Mouse (Mus musculus) bone marrow macrophage, adult 2 months (primary cell): Measurements from ENCODE around the gene 9830107B12Rik. TPM values are rescaled to one million over a fixed set of nuclear protein-coding genes. Genes with fewer than 3 reads are reported as not detected.

Experiments
- H3K27ac ChIP-seq: 2 replicates; pipeline ENCODE4 v1.5.1; 2012; ENCODE audit warnings: low read depth, low read length; ENCODE audit not compliant: insufficient read depth
- H3K4me1 ChIP-seq: 2 replicates; pipeline ENCODE4 v1.6.1; 2012; ENCODE audit warnings: low read length; ENCODE audit not compliant: control insufficient read depth, insufficient read depth
- H3K4me3 ChIP-seq: 2 replicates; pipeline ENCODE4 v1.5.1; 2012; ENCODE audit warnings: mild to moderate bottlenecking, low read length, moderate library complexity; ENCODE audit not compliant: insufficient read depth
- CTCF ChIP-seq: IDR thresholded peaks from 2 replicates; pipeline ENCODE4 v1.5.1; 2012; ENCODE audit warnings: low read depth, mild to moderate bottlenecking, low read length, moderate library complexity
- POLR2A ChIP-seq: IDR thresholded peaks from 2 replicates; pipeline ENCODE4 v1.6.1; 2012; ENCODE audit warnings: mild to moderate bottlenecking, low read depth, low read length, borderline replicate concordance
- polyA plus RNA-seq: library from polyadenylated mRNA; stranded (reverse); fragments of >200 nt; gene quantifications from 2 replicates; pipeline ENCODE4 v1.2.4, GENCODE M21; 2012; ENCODE audit not compliant: missing spikeins, insufficient read depth, insufficient read length

9830107B12Rik gene
- polyA plus RNA-seq, 1 experiment = not detected

DNA sequence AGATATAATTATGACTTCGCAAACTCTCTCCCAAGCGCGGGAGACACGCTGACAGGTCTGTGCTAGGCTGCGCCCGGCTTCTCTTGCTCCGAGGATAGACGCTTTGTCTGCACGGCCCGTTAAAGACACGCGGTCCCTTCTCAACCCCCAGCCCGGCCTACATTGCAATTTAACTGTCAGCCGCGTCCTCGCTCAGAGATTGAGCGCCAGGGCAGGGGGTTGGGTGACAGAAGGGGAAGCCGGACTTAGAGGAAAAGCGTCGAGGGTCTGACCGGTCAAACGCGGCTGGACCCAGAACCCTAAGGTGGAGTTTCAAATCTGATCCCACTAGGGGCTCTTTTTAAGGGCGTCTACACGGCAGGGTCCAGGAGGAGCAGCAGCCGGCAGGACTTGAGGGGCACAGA lies 50.3 kb downstream of the 9830107B12Rik start:
- TF ChIP-seq CTCF (no peak), POLR2A (no peak)
- Histone ChIP-seq H3K27ac (no peak overlapping the region), H3K4me1 (no peaks in the 10 kb centered on the region), H3K4me3 (no peak overlapping the region)

DNA sequence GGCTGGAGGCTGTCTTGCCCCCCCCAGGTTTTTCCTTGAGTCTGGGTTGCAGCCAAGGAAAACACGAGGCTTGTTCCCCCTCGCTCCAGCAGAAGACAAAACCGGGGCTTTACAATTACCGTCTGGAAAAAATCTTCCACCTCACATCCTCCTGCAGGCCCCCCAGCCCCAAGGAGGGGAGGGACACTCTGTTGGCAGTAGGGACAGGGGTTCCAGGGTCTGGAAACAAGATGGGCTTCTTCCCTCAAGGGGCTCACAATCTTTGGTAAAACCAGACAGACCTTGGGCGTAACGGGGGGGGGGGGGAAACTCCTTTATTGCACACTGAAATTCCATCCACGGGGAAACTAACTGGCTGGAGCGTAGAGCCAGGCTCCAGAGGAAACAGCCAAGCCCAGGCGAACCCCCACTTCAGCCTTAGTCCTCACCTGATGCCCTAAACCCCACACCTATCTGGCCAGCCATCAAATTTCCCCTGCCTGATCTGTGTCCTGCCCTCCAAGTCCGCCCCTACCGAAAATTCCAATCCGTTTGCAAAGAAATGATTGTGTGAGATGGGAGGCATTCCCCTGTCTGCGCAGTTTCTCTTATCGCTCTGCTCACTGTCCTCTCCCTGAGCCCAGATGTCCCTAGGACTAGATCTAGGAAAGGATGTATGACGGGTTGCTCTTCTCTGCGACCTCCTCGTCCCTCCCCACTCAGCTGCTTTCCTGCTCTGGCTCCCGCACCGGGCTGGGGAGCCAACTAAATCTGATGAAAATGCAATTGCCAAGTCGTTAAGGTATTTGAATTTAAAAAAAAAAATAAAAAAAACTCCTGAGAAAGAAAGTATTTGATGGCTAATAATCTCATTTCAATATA lies 51.0 kb downstream of the 9830107B12Rik start:
- Histone ChIP-seq H3K4me3 (no peak overlapping the region), H3K4me1 (no peaks in the 10 kb centered on the region), H3K27ac (no peak overlapping the region)
- no peak for TF ChIP-seq CTCF
- TF ChIP-seq POLR2A = no peak

DNA sequence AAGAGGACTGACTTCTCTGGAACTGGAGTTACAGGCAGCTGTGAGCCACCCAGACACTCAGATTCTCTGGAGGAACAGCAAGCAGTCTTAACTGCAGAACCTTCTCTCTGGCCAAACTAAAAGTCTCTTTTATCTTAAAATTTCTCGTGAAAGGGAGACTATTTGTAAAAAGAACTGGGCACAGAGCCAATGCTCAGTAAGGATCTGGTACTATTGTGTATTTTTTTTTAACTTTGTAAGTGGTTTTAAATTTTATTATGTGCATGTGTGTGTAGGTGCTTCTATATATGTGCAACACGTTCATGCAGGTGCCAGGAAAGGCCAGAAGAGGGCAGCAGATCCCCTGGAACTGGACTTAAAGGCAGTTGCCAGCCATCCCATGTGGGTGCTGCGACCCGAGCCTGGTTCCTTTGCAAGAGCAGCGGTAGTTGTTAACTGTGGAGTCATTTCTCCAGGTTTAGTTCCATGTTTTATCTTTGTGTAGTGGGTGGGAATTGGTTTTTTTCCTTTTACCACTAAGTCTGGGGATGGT lies 52.7 kb downstream of the 9830107B12Rik start:
- H3K4me1 ChIP-seq = no peaks in the 10 kb centered on the region
- no peak overlapping the region for H3K27ac ChIP-seq
- TF ChIP-seq CTCF = no peak
- TF ChIP-seq POLR2A = no peak
- H3K4me3 ChIP-seq = no peak overlapping the region

DNA sequence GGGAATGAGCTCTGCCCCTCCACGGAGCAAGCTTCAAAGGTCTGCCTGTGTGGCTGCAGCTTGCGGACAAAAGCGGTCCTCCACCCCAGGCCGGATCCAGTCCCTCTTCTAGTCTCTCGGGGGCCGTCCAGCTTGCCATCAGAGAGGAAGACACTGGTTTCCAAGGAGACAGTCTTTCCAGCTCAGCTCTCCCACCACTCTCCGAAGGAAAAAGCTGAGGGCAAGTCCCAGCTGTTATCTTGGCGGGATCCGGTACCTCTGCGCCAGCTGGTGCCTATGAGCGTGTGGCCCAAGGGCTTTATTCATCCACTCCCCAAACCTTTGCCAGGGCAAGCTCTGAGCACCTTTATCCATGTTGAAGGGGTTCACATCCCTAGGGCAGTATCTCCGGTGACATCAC lies 55.8 kb downstream of the 9830107B12Rik start:
- TF ChIP-seq CTCF (no peak), POLR2A (no peak)

DNA sequence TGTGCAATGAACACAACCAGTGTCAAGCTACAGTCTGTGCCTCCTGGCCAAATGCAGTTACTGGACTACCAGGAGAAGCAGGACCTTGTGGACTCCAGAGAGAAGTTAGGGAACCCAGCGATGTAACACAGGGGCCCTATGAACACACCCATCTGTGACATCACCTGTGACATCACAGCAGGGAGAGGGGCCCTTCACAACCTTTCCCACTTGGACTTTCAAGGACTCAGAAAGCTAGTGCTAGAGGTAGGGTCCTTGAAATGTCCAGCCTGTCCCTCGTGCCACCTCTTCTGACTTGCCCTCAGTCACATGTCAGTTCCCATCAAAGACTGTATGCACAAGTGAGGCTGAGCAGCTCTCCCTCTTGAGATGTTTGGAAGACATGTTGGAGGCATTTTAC lies 56.6 kb downstream of the 9830107B12Rik start:
- Histone ChIP-seq H3K4me1 (no peaks in the 10 kb centered on the region), H3K4me3 (no peak overlapping the region), H3K27ac (no peak overlapping the region)
- no peak for TF ChIP-seq POLR2A
- TF ChIP-seq CTCF = no peak

More for the DNA sequence above, 55.8 kb downstream of the 9830107B12Rik start:
- Histone ChIP-seq H3K4me1 (no peaks in the 10 kb centered on the region), H3K27ac (no peak overlapping the region), H3K4me3 (no peak overlapping the region)

DNA sequence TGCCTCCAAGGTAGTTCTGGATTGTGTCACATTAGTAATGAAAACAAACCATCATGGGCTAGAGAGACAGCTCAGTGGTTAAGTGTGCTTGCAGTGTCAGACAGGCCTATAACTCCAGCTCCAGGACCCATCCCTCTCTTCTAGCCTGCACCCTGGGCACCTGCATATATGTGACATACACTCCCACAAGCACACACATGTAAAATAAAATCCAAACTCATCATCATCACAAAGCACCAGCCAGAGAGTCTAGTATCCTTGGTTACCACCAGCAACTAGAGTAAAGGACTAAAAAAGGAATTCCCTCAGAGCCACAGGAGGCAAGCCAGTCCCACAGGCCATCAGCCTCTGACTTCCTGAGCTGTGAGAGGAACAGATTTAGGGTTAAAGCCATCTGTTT lies 57.0 kb downstream of the 9830107B12Rik start, which contains the start of gene 1700067P10Rik:
TSS of gene 1700067P10Rik (plus strand) at position 301 of the 400 bp plus-strand sequence.
- H3K4me1 ChIP-seq = no peaks in the 10 kb centered on the region
- TF ChIP-seq POLR2A = no peak
- no peak for TF ChIP-seq CTCF
- no peak within 1 kb of the TSS for H3K4me3 ChIP-seq
- H3K27ac ChIP-seq = no peak within 1 kb of the TSS

DNA sequence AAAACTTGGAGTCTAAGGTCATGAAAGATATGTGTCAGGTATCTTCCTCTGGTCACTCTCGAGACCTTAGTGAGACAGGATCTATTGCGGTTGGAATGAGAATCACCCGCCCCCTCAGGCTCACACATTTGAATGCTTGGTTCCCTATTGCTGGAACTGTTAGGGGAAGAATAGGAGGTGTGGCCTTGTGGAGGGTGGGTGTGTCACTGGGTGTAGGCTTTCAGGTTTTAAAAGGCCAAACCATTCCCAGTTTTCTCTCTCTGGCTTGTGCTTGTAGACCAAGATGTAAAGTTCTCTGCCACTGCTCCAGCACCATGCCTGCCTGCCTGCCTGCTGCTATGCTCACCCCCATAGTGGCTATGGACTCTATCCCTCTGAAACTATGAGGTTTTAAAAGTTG lies 65.4 kb downstream of the 9830107B12Rik start:
- H3K4me1 ChIP-seq = no peaks in the 10 kb centered on the region

More for the DNA sequence above, 65.4 kb downstream of the 9830107B12Rik start:
- Histone ChIP-seq H3K4me3 (no peak overlapping the region), H3K27ac (no peak overlapping the region)
- TF ChIP-seq POLR2A (no peak), CTCF (no peak)

Other genes starting within 250 kb of the 9830107B12Rik start
- gene Foxp4, start 221.6 kb downstream of the 9830107B12Rik start, polyA plus RNA-seq = 5.2 and 6.0 TPM in 2 replicates
- not detected in 2 replicates for gene 1700122O11Rik, start 108.0 kb downstream of the 9830107B12Rik start, polyA plus RNA-seq
- gene 1700067P10Rik, start 56.9 kb downstream of the 9830107B12Rik start, polyA plus RNA-seq = not detected in 2 replicates
- 11.0 and 14.9 TPM in 2 replicates for gene A530064D06Rik, start 21.0 kb upstream of the 9830107B12Rik start, polyA plus RNA-seq
- gene Trem1, start 86.5 kb upstream of the 9830107B12Rik start, polyA plus RNA-seq = not detected in 2 replicates
- not detected in 2 replicates for gene Trem3, start 101.5 kb upstream of the 9830107B12Rik start, polyA plus RNA-seq
- gene Treml4, start 118.0 kb upstream of the 9830107B12Rik start, polyA plus RNA-seq = 0.45 and 0.63 TPM in 2 replicates
- gene Treml2, start 153.2 kb upstream of the 9830107B12Rik start, polyA plus RNA-seq = 0.48 and 0.56 TPM in 2 replicates
- 18.8 and 19.0 TPM in 2 replicates for gene B430306N03Rik, start 169.9 kb upstream of the 9830107B12Rik start, polyA plus RNA-seq
- gene Trem2, start 200.1 kb upstream of the 9830107B12Rik start, polyA plus RNA-seq = 859 and 887 TPM in 2 replicates
- gene Treml1, start 213.6 kb upstream of the 9830107B12Rik start, polyA plus RNA-seq = 7.6 TPM in 2 replicates